Mouse (Mus musculus) limb, embryonic 11.5 days (tissue): ENCODE measurements around the gene Ddx25. TPM values are rescaled to one million over a fixed set of nuclear protein-coding genes. Genes with fewer than 3 reads are reported as not detected.

Experiments
- ATAC-seq: fragments of 200-750 bp; cut with Nextera tagmentation; 2 replicates; pipeline ENCODE4 v1.8.0; 2017; ENCODE audit warnings: low read depth; ENCODE audit not compliant: insufficient number of reproducible peaks, low FRiP score, low TSS enrichment
- DNase-seq: peaks from one replicate; pipeline ENCODE4 v3.0.0-alpha.2; 2015; ENCODE audit warnings: low spot score
- H3K27ac ChIP-seq: fragments of 300-500 bp; sonication (generic); replicated peaks from 2 replicates; pipeline ENCODE4 v1.5.1; 2014; ENCODE audit warnings: low read depth, mild to moderate bottlenecking, low read length
- H3K27me3 ChIP-seq: fragments of 300-500 bp; sonication (generic); 2 replicates; pipeline ENCODE4 v1.6.1; 2014; ENCODE audit warnings: mild to moderate bottlenecking, low read length, mixed read lengths; ENCODE audit not compliant: control insufficient read depth, insufficient read depth
- H3K36me3 ChIP-seq: fragments of 300-500 bp; sonication (generic); 2 replicates; pipeline ENCODE4 v1.6.1; 2014; ENCODE audit warnings: mild to moderate bottlenecking, low read length, moderate library complexity, mixed read lengths; ENCODE audit not compliant: control insufficient read depth, insufficient read depth
- H3K4me1 ChIP-seq: fragments of 300-500 bp; sonication (generic); 2 replicates; pipeline ENCODE4 v1.6.1; 2014; ENCODE audit warnings: low read length, mixed read lengths; ENCODE audit not compliant: control insufficient read depth, insufficient read depth
- H3K4me2 ChIP-seq: fragments of 300-500 bp; sonication (generic); 2 replicates; pipeline ENCODE4 v1.6.1; 2014; ENCODE audit warnings: low read depth, mild to moderate bottlenecking, moderate library complexity; ENCODE audit not compliant: severe bottlenecking
- H3K4me3 ChIP-seq: fragments of 300-500 bp; sonication (generic); 2 replicates; pipeline ENCODE4 v1.5.1; 2014; ENCODE audit warnings: low read depth, low read length
- H3K9ac ChIP-seq: fragments of 300-500 bp; sonication (generic); 2 replicates; pipeline ENCODE4 v1.6.1; 2014; ENCODE audit warnings: mild to moderate bottlenecking, low read length
- H3K9me3 ChIP-seq: fragments of 300-500 bp; sonication (generic); 2 replicates; pipeline ENCODE4 v1.6.1; 2016; ENCODE audit warnings: low read length; ENCODE audit not compliant: control insufficient read depth
- WGBS: fragments of 180-500 bp; shearing (Covaris S2); extraction: QIAGEN DNeasy Blood & Tissue Kit; methylation state at CpG from one replicate; pipeline ENCODE4 v1.1.7; 2014; 5-methylcytosine and 5-hydroxymethylcytosine counted together
- polyA plus RNA-seq: library from polyadenylated mRNA; unstranded; fragments of >200 nt; fragmentation: Nextera tagmentation; extraction: Ambion mirVana; gene quantifications from 2 replicates; pipeline ENCODE4 v1.2.1, GENCODE M21; 2014

The Ddx25 gene
- polyA plus RNA-seq, 1 experiment from 2014 or later: 4.6 TPM

DNA sequence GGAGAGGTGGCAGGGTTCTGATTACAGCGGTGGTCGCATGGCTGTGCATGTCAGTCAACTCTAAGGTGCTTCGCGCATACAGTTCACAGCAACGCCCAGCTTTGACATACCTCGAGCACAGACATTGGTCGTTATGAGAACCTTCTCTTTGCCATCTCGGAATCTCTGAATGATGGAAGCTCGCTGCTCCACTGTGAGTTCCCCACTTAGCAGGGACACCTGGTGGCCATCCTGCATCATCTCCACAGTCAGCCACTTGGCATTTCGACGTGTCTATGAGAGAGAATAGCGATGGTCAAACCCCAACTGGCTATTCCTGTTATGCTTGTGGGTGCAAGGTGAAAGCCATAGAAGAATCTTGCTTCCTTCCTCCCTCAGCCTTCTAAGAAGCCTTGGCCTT, 12.6 kb downstream of the Ddx25 start:
- 74% methylated on average over 12 of the region's 12 CpGs for WGBS

DNA sequence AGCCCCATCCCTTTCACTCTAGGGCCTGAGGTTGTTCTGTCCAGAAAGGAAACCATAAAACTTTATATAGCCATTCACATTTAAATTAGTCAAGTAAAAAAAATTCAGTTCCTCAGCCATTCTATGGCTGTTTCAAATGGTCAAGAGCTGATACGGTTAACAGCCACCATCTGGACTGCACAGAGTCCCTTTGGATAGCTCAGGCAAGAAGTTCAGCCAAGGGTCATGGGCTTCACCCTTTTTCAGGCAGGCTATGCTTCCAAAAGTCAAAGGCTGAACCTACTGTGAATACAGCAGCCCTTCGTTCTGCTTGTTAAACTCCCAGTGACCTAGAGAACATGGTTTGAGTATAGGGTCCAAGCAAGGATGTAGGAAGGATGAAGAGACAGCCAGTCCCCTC, 13.7 kb downstream of the Ddx25 start:
- no peak overlapping the region for H3K4me2 ChIP-seq
- H3K4me1 ChIP-seq: no peaks in the 10 kb centered on the region
- DNase-seq: no peak
- H3K9ac ChIP-seq: no peak overlapping the region
- no peak for ATAC-seq
- WGBS: 53% methylated on average over 2 of the region's 2 CpGs
- no peak overlapping the region for H3K27ac ChIP-seq
- H3K36me3 ChIP-seq: no peaks in the 10 kb centered on the region
- no peak overlapping the region for H3K4me3 ChIP-seq
- H3K27me3 ChIP-seq: no peaks in the 10 kb centered on the region
- H3K9me3 ChIP-seq: no peaks in the 10 kb centered on the region

More for the DNA sequence above, 12.6 kb downstream of the Ddx25 start:
- Histone ChIP-seq H3K4me1 (no peaks in the 10 kb centered on the region), H3K36me3 (no peaks in the 10 kb centered on the region), H3K27ac (no peak overlapping the region), H3K4me3 (no peak overlapping the region), H3K4me2 (no peak overlapping the region), H3K9me3 (no peaks in the 10 kb centered on the region), H3K9ac (no peak overlapping the region), H3K27me3 (no peaks in the 10 kb centered on the region)
- ATAC-seq (no peak), DNase-seq (no peak)

GRCm38 (mm10) chr9:35543099-35543860, 15.0 kb downstream of the Ddx25 start:
- 87% methylated on average over 14 of the region's 14 CpGs for WGBS
- no peak overlapping the region for H3K9ac ChIP-seq
- no peaks in the 10 kb centered on the region for H3K36me3 ChIP-seq
- DNase-seq (no peak), ATAC-seq (no peak)
- no peaks in the 10 kb centered on the region for H3K4me1 ChIP-seq
- no peaks in the 10 kb centered on the region for H3K27me3 ChIP-seq
- H3K4me2 ChIP-seq: no peak overlapping the region
- H3K27ac ChIP-seq: no peak overlapping the region
- H3K4me3 ChIP-seq: no peak overlapping the region
- no peaks in the 10 kb centered on the region for H3K9me3 ChIP-seq

DNA sequence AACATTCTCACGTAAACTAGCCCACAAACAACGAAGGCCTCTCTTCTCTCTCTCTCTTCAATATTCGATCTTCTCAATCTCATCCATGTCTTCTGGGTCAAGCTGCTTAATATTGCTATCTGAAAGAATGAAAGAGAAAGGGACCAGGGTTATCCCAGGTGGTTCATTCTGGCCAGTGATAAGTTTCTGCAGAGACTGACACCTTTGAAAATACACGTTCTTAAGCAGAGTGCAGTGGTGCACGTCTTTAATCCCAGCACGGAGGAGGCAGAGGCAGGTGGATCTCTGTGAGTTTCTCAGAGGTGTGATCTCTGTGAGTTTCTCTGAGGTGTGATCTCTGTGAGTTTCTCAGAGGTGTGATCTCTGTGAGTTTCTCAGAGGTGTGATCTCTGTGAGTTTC, 16.4 kb downstream of the Ddx25 start:
- Histone ChIP-seq H3K4me1 (no peaks in the 10 kb centered on the region), H3K36me3 (no peaks in the 10 kb centered on the region), H3K4me2 (no peak overlapping the region), H3K9me3 (no peaks in the 10 kb centered on the region), H3K4me3 (no peak overlapping the region), H3K9ac (no peak overlapping the region), H3K27me3 (no peaks in the 10 kb centered on the region), H3K27ac (no peak overlapping the region)
- ATAC-seq (no peak), DNase-seq (no peak)
- 73% methylated on average over 6 of the region's 6 CpGs for WGBS

- peak; percentile 61; the same call in 1 of the 2 replicates for ATAC-seq
- H3K4me2 ChIP-seq: no peak overlapping the region
- H3K27me3 ChIP-seq: no peaks in the 10 kb centered on the region
- no peak overlapping the region for H3K9ac ChIP-seq
- peak; percentile 94 for DNase-seq
- no peak overlapping the region for H3K4me3 ChIP-seq
- no peaks in the 10 kb centered on the region for H3K4me1 ChIP-seq
- H3K9me3 ChIP-seq: no peaks in the 10 kb centered on the region
- no peak overlapping the region for H3K27ac ChIP-seq
- WGBS: 9% methylated on average over 6 of the region's 6 CpGs
- H3K36me3 ChIP-seq: no peaks in the 10 kb centered on the region
Observed at GRCm38 (mm10) chr9:35541488-35541887, 16.8 kb downstream of the Ddx25 start.

GRCm38 (mm10) chr9:35541024-35541423, 17.3 kb downstream of the Ddx25 start:
- no peak overlapping the region for H3K9ac ChIP-seq
- DNase-seq (no peak), ATAC-seq (no peak)
- WGBS: 79% methylated on average over 5 of the region's 5 CpGs
- H3K36me3 ChIP-seq: no peaks in the 10 kb centered on the region
- H3K9me3 ChIP-seq: no peaks in the 10 kb centered on the region
- no peaks in the 10 kb centered on the region for H3K4me1 ChIP-seq
- H3K4me2 ChIP-seq: no peak overlapping the region
- H3K4me3 ChIP-seq: no peak overlapping the region
- H3K27ac ChIP-seq: no peak overlapping the region
- H3K27me3 ChIP-seq: no peaks in the 10 kb centered on the region

GRCm38 (mm10) chr9:35539001-35539750, 19.2 kb downstream of the Ddx25 start:
- DNase-seq (no peak), ATAC-seq (no peak)
- H3K4me1 ChIP-seq: peaks cover 4% of the 10 kb centered on the region; the same call in 1 of the 2 replicates
- H3K27me3 ChIP-seq: no peaks in the 10 kb centered on the region
- no peak overlapping the region for H3K4me3 ChIP-seq
- H3K4me2 ChIP-seq: no peak overlapping the region
- no peak overlapping the region for H3K9ac ChIP-seq
- H3K27ac ChIP-seq: no peak overlapping the region
- 85% methylated on average over 13 of the region's 13 CpGs for WGBS
- H3K9me3 ChIP-seq: no peaks in the 10 kb centered on the region
- no peaks in the 10 kb centered on the region for H3K36me3 ChIP-seq

- H3K4me1 ChIP-seq: peaks cover 8% of the 10 kb centered on the region
- WGBS: 85% methylated on average over 4 of the region's 4 CpGs
- no peak overlapping the region for H3K4me2 ChIP-seq
- H3K27ac ChIP-seq: no peak overlapping the region
- H3K27me3 ChIP-seq: no peaks in the 10 kb centered on the region
- ATAC-seq (no peak), DNase-seq (no peak)
- no peak overlapping the region for H3K9ac ChIP-seq
- no peaks in the 10 kb centered on the region for H3K36me3 ChIP-seq
- H3K9me3 ChIP-seq: no peaks in the 10 kb centered on the region
- H3K4me3 ChIP-seq: no peak overlapping the region
Observed at GRCm38 (mm10) chr9:35535876-35536275, 22.5 kb downstream of the Ddx25 start.
